Mouse (Mus musculus) liver, embryonic 16.5 days (tissue): ENCODE measurements around the gene Cox8a. TPM values are rescaled to one million over a fixed set of nuclear protein-coding genes. Genes with fewer than 3 reads are reported as not detected.

Experiments
- ATAC-seq: fragments of 200-750 bp; cut with Nextera tagmentation; 2 replicates; pipeline ENCODE4 v1.8.0; 2017; ENCODE audit warnings: low read depth, mild to moderate bottlenecking, moderate number of reproducible peaks, moderate library complexity
- H3K27ac ChIP-seq: fragments of 300-500 bp; sonication (generic); 2 replicates; pipeline ENCODE4 v1.5.1; 2014; ENCODE audit warnings: mild to moderate bottlenecking, low read length
- H3K27me3 ChIP-seq: fragments of 300-500 bp; sonication (generic); 2 replicates; pipeline ENCODE4 v1.6.1; 2014; ENCODE audit warnings: low read depth, low read length, mixed read lengths; ENCODE audit not compliant: control insufficient read depth, insufficient read depth
- H3K36me3 ChIP-seq: fragments of 300-500 bp; sonication (generic); 2 replicates; pipeline ENCODE4 v1.6.1; 2014; ENCODE audit warnings: mild to moderate bottlenecking; ENCODE audit not compliant: control insufficient read depth, insufficient read depth
- H3K4me1 ChIP-seq: fragments of 300-500 bp; sonication (generic); 2 replicates; pipeline ENCODE4 v1.6.1; 2014; ENCODE audit warnings: low read depth, low read length, mixed read lengths; ENCODE audit not compliant: control insufficient read depth
- H3K4me2 ChIP-seq: fragments of 300-500 bp; sonication (generic); 2 replicates; pipeline ENCODE4 v1.6.1; 2014; ENCODE audit warnings: low read depth, low read length, mixed read lengths
- H3K4me3 ChIP-seq: fragments of 300-500 bp; sonication (generic); 2 replicates; pipeline ENCODE4 v1.5.1; 2014; ENCODE audit warnings: low read depth, mild to moderate bottlenecking, low read length
- H3K9ac ChIP-seq: fragments of 300-500 bp; sonication (generic); 2 replicates; pipeline ENCODE4 v1.6.1; 2014; ENCODE audit warnings: low read depth, low read length
- H3K9me3 ChIP-seq: fragments of 300-500 bp; sonication (generic); replicated peaks from 2 replicates; pipeline ENCODE4 v1.6.1; 2016; ENCODE audit warnings: low read length; ENCODE audit not compliant: control insufficient read depth
- WGBS: fragments of 180-500 bp; shearing (Covaris S2); extraction: QIAGEN DNeasy Blood & Tissue Kit; methylation state at CpG from one replicate; pipeline ENCODE4 v1.1.7; 2014; ENCODE audit not compliant: insufficient replicate concordance; 5-methylcytosine and 5-hydroxymethylcytosine counted together
- polyA plus RNA-seq: library from polyadenylated mRNA; unstranded; fragments of >200 nt; fragmentation: Nextera tagmentation; extraction: Ambion mirVana; gene quantifications from 2 replicates; pipeline ENCODE4 v1.2.1, GENCODE M21; 2015

The Cox8a gene
- polyA plus RNA-seq, 1 experiment from 2014 or later: 565 TPM

- 0 out of 2 replicates have a peak, but pooled peaks have one; percentile 26 for ATAC-seq
- 49% methylated on average over 6 of the region's 6 CpGs for WGBS
- Histone ChIP-seq H3K9ac (no peak overlapping the region), H3K36me3 (peaks cover 29% of the 10 kb centered on the region), H3K27me3 (no peaks in the 10 kb centered on the region), H3K4me3 (no peak overlapping the region), H3K9me3 (no peaks in the 10 kb centered on the region), H3K27ac (0 out of 2 replicates have a peak overlapping the region, but pooled peaks have one; percentile 8), H3K4me1 (no peaks in the 10 kb centered on the region), H3K4me2 (no peak overlapping the region)
Measured at GRCm38 (mm10) chr19:7226511-7226914, 9.1 kb upstream of the Cox8a start.

DNA sequence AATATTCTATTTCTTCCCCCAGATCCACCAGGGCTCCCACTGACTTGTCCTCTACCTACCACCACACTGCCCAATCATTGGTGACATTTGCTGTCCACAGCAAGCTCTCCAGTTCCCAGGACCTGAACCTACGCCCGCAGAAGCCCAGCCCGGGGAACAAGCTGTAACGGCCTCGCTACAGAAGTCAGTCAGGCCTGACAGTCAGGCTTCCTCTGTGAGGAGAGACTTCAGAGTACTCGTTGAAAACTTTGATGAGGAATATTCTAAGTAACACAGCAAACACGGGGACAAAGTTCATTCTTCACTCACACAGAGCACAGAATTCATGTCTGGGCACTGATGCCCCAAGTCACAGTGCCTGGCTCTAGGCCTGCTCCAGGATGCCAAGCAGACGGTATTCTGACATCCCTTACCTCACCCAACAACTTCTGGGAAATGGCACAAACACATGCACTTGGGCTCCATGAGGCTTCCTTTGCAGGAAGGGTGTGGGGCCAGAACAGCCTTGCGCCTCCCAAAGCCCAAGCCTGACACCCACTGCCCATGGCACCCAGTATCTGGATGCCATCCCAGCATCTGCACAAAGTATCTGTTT, 7.8 kb upstream of the Cox8a start:
- no peak for ATAC-seq
- no peaks in the 10 kb centered on the region for H3K4me1 ChIP-seq

DNA sequence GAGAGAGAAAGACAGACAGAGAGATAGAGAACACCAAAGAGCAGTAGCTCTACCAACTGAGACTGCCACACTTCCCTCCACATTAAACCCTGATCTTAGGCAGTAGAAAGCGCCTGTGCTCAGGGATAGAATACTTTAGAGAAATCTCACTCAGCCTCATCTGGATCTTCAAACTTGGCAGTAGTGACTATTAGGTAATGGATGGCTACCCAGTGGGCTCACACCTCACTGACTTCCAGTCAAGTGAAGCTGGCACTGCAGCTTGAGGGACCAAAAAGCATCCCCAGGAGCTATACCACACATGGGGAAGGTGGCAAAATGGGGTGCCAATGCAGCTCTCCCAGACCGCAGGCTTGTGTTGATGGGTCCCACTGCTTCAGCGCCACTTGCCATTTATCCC, 6.8 kb upstream of the Cox8a start:
- no peak overlapping the region for H3K27ac ChIP-seq
- H3K27me3 ChIP-seq: no peaks in the 10 kb centered on the region
- H3K4me1 ChIP-seq: no peaks in the 10 kb centered on the region
- H3K4me2 ChIP-seq: no peak overlapping the region
- H3K4me3 ChIP-seq: no peak overlapping the region
- peaks cover 16% of the 10 kb centered on the region for H3K36me3 ChIP-seq
- no peak overlapping the region for H3K9ac ChIP-seq
- H3K9me3 ChIP-seq: no peaks in the 10 kb centered on the region
- no peak for ATAC-seq
- 78% methylated on average over 3 of the region's 3 CpGs for WGBS

More for the DNA sequence above, 7.8 kb upstream of the Cox8a start:
- Histone ChIP-seq H3K9me3 (no peaks in the 10 kb centered on the region), H3K27me3 (no peaks in the 10 kb centered on the region), H3K4me2 (no peak overlapping the region), H3K27ac (no peak overlapping the region), H3K36me3 (peaks cover 26% of the 10 kb centered on the region), H3K4me3 (no peak overlapping the region), H3K9ac (no peak overlapping the region)
- 79% methylated on average over 9 of the region's 9 CpGs for WGBS

GRCm38 (mm10) chr19:7223488-7223887, 6.1 kb upstream of the Cox8a start:
- Histone ChIP-seq H3K4me3 (no peak overlapping the region), H3K27ac (no peak overlapping the region), H3K4me2 (no peak overlapping the region), H3K27me3 (no peaks in the 10 kb centered on the region), H3K9ac (no peak overlapping the region), H3K4me1 (no peaks in the 10 kb centered on the region), H3K9me3 (no peaks in the 10 kb centered on the region), H3K36me3 (peaks cover 13% of the 10 kb centered on the region)
- ATAC-seq: no peak

DNA sequence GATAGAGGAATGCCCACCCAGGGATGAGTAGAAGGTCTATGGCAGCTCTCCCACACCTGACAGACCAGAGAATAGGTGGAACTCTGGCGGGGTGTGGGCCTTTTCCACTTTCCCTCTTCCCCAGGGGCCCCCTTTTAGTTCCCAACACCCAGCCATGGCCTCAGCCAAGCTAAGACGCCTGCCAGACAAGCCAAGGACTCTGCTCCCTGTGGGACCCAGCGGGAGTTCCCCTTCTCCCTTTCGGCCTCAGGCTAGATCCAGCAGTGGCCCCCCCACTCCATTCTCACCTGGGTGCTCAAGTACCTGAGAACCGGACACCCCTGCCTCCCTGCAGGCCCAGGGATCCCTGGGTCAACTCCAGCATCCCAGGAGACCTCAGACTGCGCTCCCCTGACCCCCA, 4.8 kb upstream of the Cox8a start:
- Histone ChIP-seq H3K4me1 (peaks cover 6% of the 10 kb centered on the region), H3K4me2 (no peak overlapping the region), H3K4me3 (no peak overlapping the region), H3K9me3 (no peaks in the 10 kb centered on the region), H3K36me3 (peaks cover 1% of the 10 kb centered on the region), H3K9ac (no peak overlapping the region), H3K27ac (no peak overlapping the region), H3K27me3 (no peaks in the 10 kb centered on the region)
- WGBS: 77% methylated on average over 6 of the region's 6 CpGs
- no peak for ATAC-seq

- Histone ChIP-seq H3K4me2 (no peak overlapping the region), H3K27ac (no peak overlapping the region), H3K27me3 (no peaks in the 10 kb centered on the region), H3K9ac (no peak overlapping the region), H3K4me3 (no peak overlapping the region), H3K9me3 (no peaks in the 10 kb centered on the region), H3K4me1 (peaks cover 32% of the 10 kb centered on the region), H3K36me3 (peaks cover 19% of the 10 kb centered on the region)
- ATAC-seq: no peak
- 87% methylated on average over 5 of the region's 5 CpGs for WGBS
Measured at GRCm38 (mm10) chr19:7218753-7219152, 1.3 kb upstream of the Cox8a start.

- H3K27ac ChIP-seq: peak overlapping the region; percentile 53
Measured at GRCm38 (mm10) chr19:7217926-7218267, 481 bp upstream of the Cox8a start.

GRCm38 (mm10) chr19:7214484-7214883, 2.9 kb downstream of the Cox8a start:
- Histone ChIP-seq H3K9me3 (no peaks in the 10 kb centered on the region), H3K4me1 (peaks cover 32% of the 10 kb centered on the region), H3K27ac (no peak overlapping the region), H3K27me3 (no peaks in the 10 kb centered on the region), H3K4me3 (no peak overlapping the region), H3K36me3 (peaks cover 24% of the 10 kb centered on the region), H3K9ac (no peak overlapping the region), H3K4me2 (no peak overlapping the region)
- WGBS: 72% methylated on average over 5 of the region's 5 CpGs
- no peak for ATAC-seq

More at GRCm38 (mm10) chr19:7217926-7218267, 481 bp upstream of the Cox8a start:
- Histone ChIP-seq H3K9ac (peak overlapping the region; percentile 65), H3K4me3 (peak overlapping the region; percentile 72), H3K4me2 (peak overlapping the region; percentile 95), H3K27me3 (no peaks in the 10 kb centered on the region), H3K36me3 (peaks cover 20% of the 10 kb centered on the region), H3K4me1 (peaks cover 32% of the 10 kb centered on the region), H3K9me3 (no peaks in the 10 kb centered on the region)
- WGBS: 4% methylated on average over 6 of the region's 6 CpGs
- 0 out of 2 replicates have a peak, but pooled peaks have one; percentile 4 for ATAC-seq

DNA sequence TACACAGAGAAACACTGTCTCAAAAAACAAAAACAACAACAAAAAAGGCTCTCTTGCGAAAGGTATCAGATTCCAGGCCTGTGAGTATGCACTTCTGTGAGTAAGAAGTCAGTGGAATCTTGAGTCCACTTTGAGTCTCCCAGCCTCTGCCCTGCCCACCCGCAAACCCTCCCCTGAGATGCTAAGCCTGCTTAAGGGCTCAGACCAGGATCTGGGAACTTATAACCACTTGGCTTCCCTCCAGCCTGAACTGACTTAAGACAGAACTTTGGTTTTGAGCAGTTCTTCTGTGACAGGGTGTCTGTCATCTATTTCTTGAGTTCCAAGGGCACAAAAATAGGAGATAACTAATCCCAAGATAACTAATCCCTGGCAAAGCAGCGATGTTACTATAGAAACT, 4.4 kb downstream of the Cox8a start:
- no peak overlapping the region for H3K4me3 ChIP-seq
- H3K27ac ChIP-seq: no peak overlapping the region
- H3K27me3 ChIP-seq: no peaks in the 10 kb centered on the region
- H3K9me3 ChIP-seq: no peaks in the 10 kb centered on the region
- H3K4me2 ChIP-seq: no peak overlapping the region
- no peak overlapping the region for H3K9ac ChIP-seq
- no peak for ATAC-seq
- H3K36me3 ChIP-seq: peaks cover 24% of the 10 kb centered on the region
- 84% methylated on average over 3 of the region's 3 CpGs for WGBS
- H3K4me1 ChIP-seq: peaks cover 29% of the 10 kb centered on the region
